Mouse (Mus musculus): Measurements from ENCODE around the gene Gm20721.

GRCm38 (mm10) chr2:174334415-174334814 is 12.1 kb downstream of the Gm20721 start:
- TF ChIP-seq CTCF (IDR thresholded peaks at IDR 0.05; ENCODE audit: control insufficient read depth, insufficient read depth, insufficient read length) (no peak), USF1 (IDR thresholded peaks at IDR 0.05; ENCODE audit: low read depth) (no peak), MYOD1 (IDR thresholded peaks at IDR 0.05; ENCODE audit: control insufficient read depth, insufficient read length, low read depth) (no peak), FOSL1 (IDR thresholded peaks at IDR 0.05; ENCODE audit: insufficient read depth, low read length, poor library complexity, severe bottlenecking) (no peak), CEBPB (IDR thresholded peaks at IDR 0.05; ENCODE audit: low read depth) (no peak), MAX (IDR thresholded peaks at IDR 0.05) (no peak), MYOG (IDR thresholded peaks at IDR 0.05; ENCODE audit: control insufficient read depth, extremely low read depth, insufficient read length) (no peak)
